Mouse (Mus musculus) kidney, postnatal 4 days (tissue): Measurements from ENCODE around the gene Sacm1l.

Experiments
- DNase-seq, 2 experiments: peaks; one replicate each; pipeline ENCODE4 v3.0.0; 2021; ENCODE audit warnings: mixed read lengths in 2 of 2

Gene Sacm1l

DNA sequence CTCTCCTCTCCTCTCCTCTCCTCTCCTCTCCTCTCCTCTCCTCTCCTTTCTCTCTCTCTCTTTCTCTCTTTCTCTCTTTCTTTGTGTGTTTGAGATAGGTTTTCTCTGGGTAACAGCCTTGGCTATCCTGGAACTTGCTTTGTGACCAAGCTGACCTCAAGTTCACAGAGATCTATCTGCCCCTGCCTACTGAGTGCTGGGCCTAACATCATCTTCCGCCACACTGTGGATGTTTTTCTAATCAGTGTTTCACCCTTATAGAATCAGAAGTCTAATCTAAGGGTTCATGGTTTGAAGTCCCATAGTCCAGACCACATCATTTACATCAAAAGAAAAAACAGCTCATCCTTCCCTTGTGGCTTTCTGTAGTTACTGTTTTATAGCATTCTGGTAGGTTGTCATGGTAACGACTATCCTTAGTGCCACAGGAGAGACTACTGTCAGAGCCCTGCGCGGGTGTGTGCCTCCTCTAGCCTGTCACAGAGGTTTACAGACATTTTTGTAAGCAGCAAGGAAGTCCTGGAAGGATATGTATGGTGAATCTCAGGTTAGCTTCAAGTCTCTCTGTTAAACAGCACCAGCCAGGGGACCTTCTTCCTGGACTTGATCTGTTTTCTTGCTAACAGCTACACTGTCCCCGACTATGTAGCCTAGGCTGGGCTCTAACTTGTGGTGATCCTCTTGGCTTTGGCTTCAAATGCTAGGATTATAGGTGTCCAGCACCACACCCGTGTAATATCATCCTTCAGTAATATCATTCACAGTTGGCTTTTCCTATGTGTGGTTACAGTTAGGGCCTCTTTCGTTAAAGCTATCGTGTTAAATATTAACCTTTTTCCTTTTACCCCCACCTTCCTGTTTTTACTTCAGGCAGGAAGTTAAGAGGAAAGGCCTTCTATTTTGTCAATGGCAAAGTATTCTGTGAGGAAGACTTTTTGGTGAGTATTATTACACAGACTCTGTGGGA lies 19.6 kb upstream of the Sacm1l start:
- peak in 1 of 2 experiments; percentile 45 for DNase-seq

DNA sequence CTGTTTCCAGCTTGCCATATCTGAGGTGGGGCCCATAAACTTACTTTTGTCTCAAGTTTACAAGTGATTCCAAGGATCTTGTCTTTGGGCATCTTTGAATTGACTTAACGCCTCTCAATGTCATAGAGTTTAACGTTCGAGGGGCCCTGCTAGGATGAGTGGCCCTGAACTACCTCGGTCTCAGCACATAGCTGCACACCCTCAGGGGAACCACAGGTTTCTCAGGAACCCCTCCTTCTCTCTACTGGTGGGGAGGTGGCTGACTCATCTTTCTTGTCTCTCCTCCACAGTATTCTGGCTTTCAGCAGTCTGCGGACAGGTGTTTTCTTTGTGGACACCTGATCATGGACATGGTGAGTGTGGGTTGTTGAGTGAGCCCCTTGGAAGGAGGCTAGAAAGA lies 18.6 kb upstream of the Sacm1l start:
- no peak for DNase-seq

GRCm38 (mm10) chr9:123512482-123512881 lies 17.1 kb upstream of the Sacm1l start:
- no peak for DNase-seq

GRCm38 (mm10) chr9:123515087-123515486 lies 14.5 kb upstream of the Sacm1l start:
- DNase-seq, result no peak

DNA sequence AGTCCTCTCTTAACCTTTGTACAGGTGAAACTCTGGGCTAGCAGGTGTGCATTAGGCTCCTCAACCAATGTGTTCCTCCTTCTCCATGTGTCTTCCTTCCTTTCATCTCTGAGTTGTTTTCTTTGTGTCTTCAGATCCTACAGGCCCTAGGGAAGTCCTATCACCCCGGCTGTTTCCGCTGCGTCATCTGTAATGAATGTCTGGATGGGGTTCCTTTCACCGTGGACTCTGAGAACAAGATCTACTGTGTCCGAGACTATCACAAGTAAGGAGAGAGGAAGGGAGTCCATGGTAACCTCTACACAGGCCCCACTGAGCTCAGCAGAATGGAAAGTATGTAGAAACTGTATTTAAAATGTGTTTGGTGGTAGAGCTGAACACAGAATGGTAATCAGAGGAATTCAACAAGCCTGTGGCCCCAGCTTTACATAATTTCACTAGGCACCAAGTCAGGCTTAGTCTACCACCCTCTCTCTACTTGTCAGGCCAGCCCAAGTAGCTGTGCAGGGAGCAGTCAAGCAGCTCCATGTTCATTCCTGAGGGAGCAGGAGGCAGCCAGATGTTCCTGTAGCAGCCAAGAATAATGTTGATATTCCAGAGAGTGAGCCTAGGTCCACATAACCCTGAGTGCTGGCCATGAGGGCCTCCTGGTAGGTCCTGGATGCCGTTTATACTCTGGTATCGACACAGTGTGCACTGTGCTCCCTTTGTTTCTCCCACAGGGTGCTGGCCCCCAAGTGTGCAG lies 12.7 kb upstream of the Sacm1l start:
- no peak for DNase-seq

- DNase-seq, result no peak
These were observed 10.3 kb upstream of the Sacm1l start for GRCm38 (mm10) chr9:123518969-123519894.

- DNase-seq, result no peak
These were observed 8.8 kb upstream of the Sacm1l start for GRCm38 (mm10) chr9:123520735-123521134.

DNA sequence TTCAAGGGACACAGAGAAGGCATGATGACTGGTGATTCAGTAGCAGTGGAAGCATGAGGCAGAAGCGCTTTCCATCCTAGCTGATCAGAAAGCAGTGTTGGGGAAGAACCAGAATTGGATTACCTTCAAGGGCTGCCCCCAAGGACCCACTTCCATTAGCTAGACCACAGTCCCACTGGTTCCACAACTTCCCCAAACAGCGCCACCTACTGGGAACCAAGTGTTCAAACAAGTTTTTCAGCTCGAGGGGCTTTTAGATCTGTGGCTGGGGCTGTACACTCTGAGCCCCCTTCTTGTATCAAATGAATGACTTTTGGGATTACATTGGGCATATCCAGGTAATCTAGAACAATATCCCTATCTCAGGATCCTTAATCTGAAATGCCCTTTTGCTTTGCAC lies 5.9 kb upstream of the Sacm1l start:
- peak; percentile 53 to 64 for DNase-seq

DNA sequence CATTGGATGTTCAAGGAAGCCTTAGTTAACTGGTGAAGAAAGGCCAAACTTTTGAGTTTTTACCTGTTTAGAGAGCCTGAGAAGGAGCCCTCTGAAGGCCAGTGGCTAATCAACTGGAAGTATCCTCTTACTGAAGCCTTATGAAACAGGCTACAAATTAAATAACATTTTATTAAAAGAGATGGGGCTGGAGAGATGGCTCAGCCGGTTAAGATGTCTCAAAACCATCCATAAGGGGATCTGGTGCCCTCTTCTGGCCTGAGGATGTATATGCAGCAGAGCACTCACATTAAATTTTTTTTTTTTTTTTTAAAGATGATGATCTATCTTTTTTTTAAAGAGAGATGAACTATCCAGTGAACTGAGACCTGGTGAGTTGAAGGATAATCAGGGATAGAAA lies 4.5 kb upstream of the Sacm1l start:
- DNase-seq, result peak; percentile 74 to 82

DNA sequence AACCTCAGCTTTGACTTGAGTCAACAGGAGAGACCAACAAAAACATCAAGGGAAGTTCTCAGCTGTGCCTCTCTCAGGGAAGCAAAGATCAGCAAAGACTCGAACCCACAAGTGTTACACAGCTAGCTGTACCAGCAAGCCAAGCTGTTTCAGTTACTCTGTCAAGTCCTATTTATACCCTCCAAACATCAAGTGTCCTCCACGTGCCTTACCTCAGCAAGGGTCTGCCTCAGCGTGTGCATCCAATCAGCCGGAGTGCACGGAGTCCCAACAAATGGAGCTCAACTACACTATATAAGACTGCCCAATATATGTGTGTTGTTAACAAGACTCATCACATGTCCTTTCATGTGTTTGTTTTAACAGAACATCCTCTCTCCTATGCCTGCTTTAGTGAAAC lies 3.1 kb upstream of the Sacm1l start:
- DNase-seq, result no peak

GRCm38 (mm10) chr9:123528087-123528925 lies 1.3 kb upstream of the Sacm1l start:
- no peak for DNase-seq

- peak; percentile 46 to 71 for DNase-seq
These were observed 648 bp upstream of the Sacm1l start for GRCm38 (mm10) chr9:123528926-123529295.

DNA sequence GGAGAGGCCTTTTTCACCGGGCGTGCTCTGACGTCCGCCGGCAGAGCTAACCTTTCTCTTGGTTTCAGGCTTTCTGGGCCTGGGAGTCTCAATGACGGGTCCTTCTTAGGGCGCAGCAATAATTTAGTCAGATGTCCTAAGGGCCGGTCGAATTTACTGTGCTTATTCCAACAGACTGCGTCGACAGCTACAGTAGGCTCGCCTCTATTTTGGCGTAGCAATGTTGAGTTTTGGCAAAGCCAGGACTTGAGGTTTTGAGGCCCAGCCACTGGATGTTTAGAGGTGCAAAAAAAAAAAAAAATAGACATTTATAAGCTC lies 558 bp downstream of the Sacm1l start:
- no peak for DNase-seq

DNA sequence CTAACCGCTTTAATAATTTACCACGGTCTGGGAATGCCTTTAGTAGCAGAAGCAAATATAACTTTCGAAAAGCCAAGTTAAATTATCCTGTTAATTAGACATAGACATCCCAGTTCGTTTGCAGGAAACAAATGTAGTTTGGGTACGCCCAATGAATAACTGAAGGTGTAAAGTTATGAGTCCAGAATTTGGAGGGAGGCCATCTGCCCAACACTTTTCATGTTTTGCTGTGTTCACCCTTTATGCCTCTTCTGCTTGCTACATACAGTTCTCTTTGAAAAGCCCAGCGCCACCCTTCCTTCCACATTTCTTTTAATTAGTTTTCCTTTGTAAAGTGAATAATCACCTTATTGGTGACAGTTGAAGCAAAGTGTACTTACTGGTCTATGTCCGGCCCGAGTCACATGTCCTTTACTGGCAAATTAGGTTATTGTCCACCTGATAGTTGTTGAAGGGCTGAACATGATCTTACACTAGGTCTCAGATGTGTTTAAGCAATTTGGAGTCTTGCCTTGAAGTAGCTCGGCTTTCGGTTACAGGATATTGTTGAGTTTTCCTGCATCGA lies 1.1 kb downstream of the Sacm1l start:
- DNase-seq, result no peak

DNA sequence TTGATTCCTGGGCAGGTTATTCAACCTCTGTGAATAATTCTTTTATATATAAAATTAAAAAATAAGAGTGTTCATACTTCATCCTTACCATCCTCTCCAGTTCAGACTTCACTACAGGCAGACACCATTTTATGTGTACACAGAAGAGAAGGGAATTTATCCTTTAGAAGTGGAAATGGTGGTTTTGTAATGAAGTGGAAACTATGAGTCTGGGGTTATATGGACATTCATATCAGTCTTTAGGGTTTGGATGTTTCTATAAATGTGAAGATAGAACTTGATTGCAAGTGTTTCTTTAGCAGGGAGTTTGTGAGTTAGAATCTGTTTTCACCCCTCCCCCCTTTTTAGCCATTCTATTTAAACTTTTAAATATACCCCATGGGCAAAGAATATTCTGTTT lies 1.7 kb downstream of the Sacm1l start:
- no peak for DNase-seq

GRCm38 (mm10) chr9:123536613-123537012 lies 7.1 kb downstream of the Sacm1l start:
- DNase-seq, result no peak

- DNase-seq, result no peak
These were observed 8.6 kb downstream of the Sacm1l start for GRCm38 (mm10) chr9:123538189-123538588.

- DNase-seq, result no peak
These were observed 9.5 kb downstream of the Sacm1l start for GRCm38 (mm10) chr9:123539093-123539492.

DNA sequence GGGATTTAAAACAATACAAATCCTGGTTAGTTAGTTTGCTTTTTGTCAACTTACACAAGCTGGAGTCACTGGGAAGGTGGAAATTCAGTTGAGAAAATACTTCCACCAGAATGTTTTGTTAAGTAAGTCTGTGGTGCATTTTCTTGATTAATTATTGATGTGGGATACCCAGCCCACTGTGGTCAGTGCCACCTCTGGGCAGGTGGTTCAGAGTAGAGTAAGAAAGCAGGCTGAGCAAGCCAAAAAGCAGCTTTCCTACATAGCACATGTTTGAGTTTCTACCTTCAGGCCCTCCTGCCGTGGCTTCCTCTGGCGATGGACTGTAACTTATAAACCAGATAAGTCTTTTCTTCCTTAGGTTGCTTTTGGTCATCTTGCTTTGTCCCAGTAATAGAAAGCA lies 10.3 kb downstream of the Sacm1l start:
- DNase-seq, result peak; percentile 13 to 35

DNA sequence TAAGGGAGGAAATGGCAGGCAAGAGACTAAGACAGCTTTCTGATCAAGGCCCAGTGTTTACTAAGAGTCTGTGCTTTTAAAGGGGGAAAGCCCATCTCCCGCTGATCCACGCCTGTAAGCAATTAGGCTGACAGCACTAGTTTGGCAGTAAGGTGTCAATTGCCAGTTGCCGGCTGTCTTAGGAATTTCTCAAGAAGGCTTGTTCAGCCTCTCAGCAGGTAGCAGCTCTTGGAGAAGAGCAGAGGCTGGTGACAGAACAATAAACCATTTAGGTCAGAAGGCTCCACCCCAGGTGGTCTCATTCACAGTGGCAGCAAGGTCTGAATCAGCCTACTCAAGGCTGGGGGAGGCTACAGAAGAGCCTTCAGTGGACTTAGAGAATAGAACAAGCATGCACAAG lies 25.0 kb downstream of the Sacm1l start:
- no peak for DNase-seq

- DNase-seq, result no peak
These were observed 48.0 kb downstream of the Sacm1l start for GRCm38 (mm10) chr9:123577360-123578192.
